Mouse (Mus musculus): ENCODE data around the gene Ank2. TPM values are rescaled to one million over a fixed set of nuclear protein-coding genes. Genes with fewer than 3 reads are reported as not detected.
A peak's percentile ranks its signal among the peaks of the same experiment; 100 is the strongest.
"Not testable (repeated sequence)": the region's sequence is repeated elsewhere in the genome, so short reads cannot be mapped to it uniquely, and the experiment has no call there.

Ank2 gene
- polyA plus RNA-seq, 1 experiment from 2014 or later, result 157 TPM

DNA sequence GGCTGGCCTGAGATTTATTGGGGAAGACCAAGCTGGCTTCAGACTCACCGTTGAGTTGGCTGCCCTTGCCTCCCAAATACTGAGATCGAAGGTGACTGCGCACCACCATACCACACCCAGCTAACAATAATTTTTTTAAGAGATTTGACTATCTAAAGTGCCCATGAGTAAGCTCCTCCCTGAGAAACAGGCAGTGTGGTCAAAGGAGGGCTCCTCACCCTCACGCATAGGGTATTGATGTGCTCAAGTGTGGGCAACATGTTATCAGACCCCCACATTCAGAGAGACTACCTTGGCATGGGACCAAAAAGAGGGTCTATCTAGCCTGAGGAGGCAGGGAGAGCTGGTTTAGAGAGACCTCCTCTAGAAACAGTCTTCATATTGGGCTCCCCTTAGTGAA, 92.3 kb downstream of the Ank2 start:
- peaks cover 36% of the 10 kb centered on the region for H3K4me1 ChIP-seq (replicated peaks)
- H3K36me3 ChIP-seq, result no peaks in the 10 kb centered on the region
- H3K27me3 ChIP-seq, result no peaks in the 10 kb centered on the region
- 93% methylated on average over 4 of the region's 4 CpGs for WGBS
- H3K4me3 ChIP-seq, result peak overlapping the region; percentile 61
- no peak overlapping the region for H3K9ac ChIP-seq
- 0 out of 2 replicates have a peak overlapping the region, but pooled peaks have one; percentile 10 for H3K27ac ChIP-seq (replicated peaks)
- no peak for ATAC-seq (ENCODE audit: low FRiP score, low read depth)
- no peaks in the 10 kb centered on the region for H3K9me3 ChIP-seq
- H3K4me2 ChIP-seq, result peak overlapping the region; percentile 65

DNA sequence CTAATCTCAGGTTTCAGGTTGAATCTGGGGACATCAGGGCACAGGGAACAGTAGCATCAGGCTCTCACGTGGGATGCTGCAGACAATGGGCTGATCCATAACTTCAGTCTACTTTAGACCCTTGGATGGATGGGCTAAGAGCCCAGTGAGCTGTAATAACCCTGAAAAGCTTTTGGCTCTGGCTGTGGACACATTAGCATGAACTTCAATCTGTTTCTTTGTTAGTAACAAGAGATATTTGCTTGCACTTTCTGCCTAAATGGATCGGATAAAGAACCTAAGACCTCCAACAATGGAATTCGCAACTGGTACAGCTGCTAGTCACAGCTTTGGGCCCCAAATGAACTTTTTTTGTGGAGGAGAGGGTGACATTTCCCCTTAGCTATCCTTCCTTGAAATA, 94.8 kb downstream of the Ank2 start:
- Histone ChIP-seq H3K27me3 (no peaks in the 10 kb centered on the region), H3K9ac (no peak overlapping the region), H3K4me3 (no peak overlapping the region), H3K36me3 (no peaks in the 10 kb centered on the region; the same call in 1 of the 2 replicates), H3K27ac (replicated peaks) (0 out of 2 replicates have a peak overlapping the region, but pooled peaks have one; percentile 45), H3K4me2 (peak overlapping the region; percentile 2; the same call in 1 of the 2 replicates), H3K4me1 (replicated peaks) (peaks cover 39% of the 10 kb centered on the region), H3K9me3 (no peaks in the 10 kb centered on the region)
- 32% methylated on average over 3 of the region's 3 CpGs for WGBS
- no peak for ATAC-seq (ENCODE audit: low FRiP score, low read depth)

DNA sequence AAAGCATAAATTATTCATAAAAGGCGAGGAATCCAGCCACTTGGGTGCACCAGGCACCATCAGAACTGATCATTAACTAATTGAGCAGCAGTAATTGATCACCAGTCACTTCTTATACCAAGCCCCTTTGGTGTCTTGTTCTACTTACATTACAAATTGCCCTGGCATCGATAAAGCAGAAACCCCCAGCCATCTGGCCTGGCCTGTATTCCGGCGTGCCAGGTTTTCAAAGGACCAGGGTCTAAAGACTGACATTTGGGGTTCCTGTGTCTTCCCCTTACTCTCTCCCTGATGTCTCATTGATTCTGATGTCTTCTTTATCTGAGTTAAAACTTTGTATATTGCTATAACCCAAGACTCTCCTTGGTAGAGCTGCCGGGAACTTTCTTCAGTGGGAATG, 98.2 kb downstream of the Ank2 start:
- peaks cover 18% of the 10 kb centered on the region for H3K4me1 ChIP-seq (replicated peaks)
- ATAC-seq (ENCODE audit: low FRiP score, low read depth), result no peak
- no peak overlapping the region for H3K4me2 ChIP-seq
- H3K9ac ChIP-seq, result no peak overlapping the region
- 58% methylated on average over 5 of the region's 5 CpGs for WGBS
- peaks cover 8% of the 10 kb centered on the region; the same call in 1 of the 2 replicates for H3K36me3 ChIP-seq
- no peak overlapping the region for H3K4me3 ChIP-seq
- peaks cover 3% of the 10 kb centered on the region; the same call in 1 of the 2 replicates for H3K9me3 ChIP-seq
- no peaks in the 10 kb centered on the region for H3K27me3 ChIP-seq
- no peak overlapping the region for H3K27ac ChIP-seq (replicated peaks)

DNA sequence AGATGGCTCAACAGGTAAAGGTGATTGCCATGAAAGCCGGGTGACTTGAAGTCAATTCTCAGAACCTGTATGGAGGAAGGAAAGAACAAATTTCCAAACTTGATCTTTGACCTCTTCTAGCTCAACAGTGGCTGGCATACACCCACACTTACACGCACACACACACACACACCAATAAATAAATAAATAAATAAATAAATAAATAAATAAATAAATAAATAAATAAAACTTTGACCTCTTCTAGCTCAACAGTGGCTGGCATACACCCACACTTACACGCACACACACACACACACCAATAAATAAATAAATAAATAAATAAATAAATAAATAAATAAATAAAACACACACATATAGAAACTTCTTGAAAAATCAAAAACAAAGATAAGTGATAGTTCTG, 98.7 kb downstream of the Ank2 start:
- H3K9me3 ChIP-seq; H3K27me3 ChIP-seq; H3K9ac ChIP-seq; ATAC-seq (ENCODE audit: low FRiP score, low read depth); H3K4me3 ChIP-seq; H3K36me3 ChIP-seq; H3K4me2 ChIP-seq; H3K27ac ChIP-seq (replicated peaks): not testable (repeated sequence)
- H3K4me1 ChIP-seq (replicated peaks), result peaks cover 18% of the 10 kb centered on the region
- 95% methylated on average over 3 of the region's 3 CpGs for WGBS

DNA sequence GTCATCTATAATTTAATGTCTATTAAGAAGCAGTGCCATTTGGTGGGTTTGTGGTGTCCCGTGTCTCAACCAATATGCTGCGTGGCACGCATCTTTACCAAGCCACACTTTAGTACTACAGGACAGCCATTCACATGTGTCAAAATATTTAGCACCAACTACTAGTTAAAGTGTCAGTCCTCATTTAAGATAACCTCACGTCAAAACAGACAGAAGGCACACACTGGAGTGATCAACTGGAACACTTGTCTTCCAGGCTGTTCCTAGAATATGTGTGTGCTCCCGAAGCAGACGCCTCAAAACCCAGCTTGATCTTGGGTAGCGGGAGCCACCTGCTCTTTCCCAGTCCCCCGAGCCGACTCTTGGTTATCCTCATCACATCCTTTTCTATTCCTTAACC, 101.4 kb downstream of the Ank2 start:
- Histone ChIP-seq H3K9ac (no peak overlapping the region), H3K27ac (replicated peaks) (no peak overlapping the region), H3K4me1 (replicated peaks) (peaks cover 7% of the 10 kb centered on the region; the same call in 1 of the 2 replicates), H3K4me2 (no peak overlapping the region), H3K4me3 (no peak overlapping the region), H3K9me3 (peaks cover 3% of the 10 kb centered on the region; the same call in 1 of the 2 replicates), H3K36me3 (peaks cover 8% of the 10 kb centered on the region; the same call in 1 of the 2 replicates), H3K27me3 (no peaks in the 10 kb centered on the region)
- ATAC-seq (ENCODE audit: low FRiP score, low read depth), result no peak
- WGBS, result 92% methylated on average over 9 of the region's 9 CpGs

DNA sequence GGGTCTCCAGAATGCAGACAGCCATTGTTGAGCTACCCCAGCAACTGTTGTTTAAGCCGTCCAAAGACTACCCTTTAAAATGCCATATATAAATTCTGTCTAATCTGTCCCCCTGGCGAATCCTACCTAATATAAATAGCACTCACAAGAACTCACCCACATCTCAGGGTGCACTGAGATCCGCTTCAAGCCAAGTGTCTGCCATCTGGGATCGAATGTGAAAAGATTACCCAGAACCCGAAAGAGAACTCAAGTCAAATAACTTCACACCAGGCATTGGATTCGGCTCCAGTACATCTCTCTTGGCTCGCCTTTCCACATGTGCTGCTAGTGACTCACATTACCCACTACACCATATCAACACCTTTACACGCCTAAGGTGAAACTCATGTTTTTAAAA, 103.9 kb downstream of the Ank2 start:
- whole genome bisulfite sequencing, result 93% methylated on average over 8 of the region's 8 CpGs

DNA sequence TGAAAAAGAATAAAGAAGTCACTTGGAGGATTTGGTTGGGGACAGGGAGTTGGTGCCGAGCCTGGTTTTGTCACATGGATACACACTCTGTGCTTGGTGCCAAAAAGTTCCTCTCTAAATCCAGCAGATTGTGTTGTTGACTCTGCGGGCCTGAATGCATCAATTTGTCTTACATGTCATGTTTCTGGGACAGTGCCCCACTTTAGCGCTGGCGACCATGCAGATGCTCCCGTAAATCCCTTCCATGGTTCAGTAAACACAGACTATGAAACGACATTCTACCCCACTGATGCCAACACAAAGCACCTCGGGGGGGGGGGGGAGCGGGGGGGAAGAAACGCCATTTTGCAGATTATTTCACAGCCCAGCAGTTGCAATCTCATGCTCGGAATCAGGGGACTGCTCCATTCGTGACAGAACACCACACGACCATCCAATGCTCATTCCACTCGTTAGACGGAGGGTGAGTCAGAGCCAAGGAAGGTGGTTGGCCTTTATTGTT, 112.1 kb downstream of the Ank2 start:
- 21% methylated on average over 13 of the region's 14 CpGs for WGBS
- H3K4me3 ChIP-seq, result no peak overlapping the region
- no peak overlapping the region for H3K9ac ChIP-seq
- H3K9me3 ChIP-seq, result no peaks in the 10 kb centered on the region
- no peaks in the 10 kb centered on the region for H3K4me1 ChIP-seq (replicated peaks)
- no peaks in the 10 kb centered on the region for H3K27me3 ChIP-seq
- H3K4me2 ChIP-seq, result peak overlapping the region; percentile 7; the same call in 1 of the 2 replicates
- H3K27ac ChIP-seq (replicated peaks), result no peak overlapping the region
- ATAC-seq (ENCODE audit: low FRiP score, low read depth), result peak; percentile 88
- no peaks in the 10 kb centered on the region for H3K36me3 ChIP-seq

More for the DNA sequence above, 103.9 kb downstream of the Ank2 start:
- Histone ChIP-seq H3K9ac (no peak overlapping the region), H3K4me1 (replicated peaks) (no peaks in the 10 kb centered on the region), H3K4me3 (no peak overlapping the region), H3K9me3 (peaks cover 3% of the 10 kb centered on the region; the same call in 1 of the 2 replicates), H3K27me3 (no peaks in the 10 kb centered on the region), H3K36me3 (peaks cover 8% of the 10 kb centered on the region; the same call in 1 of the 2 replicates), H3K4me2 (no peak overlapping the region), H3K27ac (replicated peaks) (no peak overlapping the region)
- no peak for ATAC-seq (ENCODE audit: low FRiP score, low read depth)

DNA sequence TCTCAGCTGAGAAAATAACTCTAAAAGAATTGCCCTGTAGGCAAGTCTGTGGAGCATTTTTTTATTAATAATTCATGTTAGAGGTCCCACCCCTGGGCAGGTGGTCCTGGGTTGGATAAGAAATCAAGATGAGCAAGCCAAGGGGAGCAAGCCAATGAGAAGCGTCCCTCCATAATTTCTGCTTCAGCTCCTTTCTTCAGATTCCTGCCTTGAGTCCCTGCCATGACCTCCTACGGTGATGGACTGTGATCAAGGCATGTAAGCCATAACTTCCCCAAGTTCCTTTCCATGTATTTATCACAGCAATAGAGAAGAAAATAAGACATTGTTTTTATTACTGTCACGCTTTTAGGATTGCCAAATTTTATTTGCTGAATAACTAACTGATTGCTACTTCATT, 115.9 kb downstream of the Ank2 start:
- H3K4me2 ChIP-seq, result no peak overlapping the region
- H3K4me1 ChIP-seq (replicated peaks), result no peaks in the 10 kb centered on the region
- H3K4me3 ChIP-seq, result no peak overlapping the region
- no peak overlapping the region for H3K27ac ChIP-seq (replicated peaks)
- 91% methylated on average over 3 of the region's 3 CpGs for WGBS
- no peak for ATAC-seq (ENCODE audit: low FRiP score, low read depth)
- H3K9me3 ChIP-seq, result no peaks in the 10 kb centered on the region
- no peaks in the 10 kb centered on the region for H3K27me3 ChIP-seq
- H3K9ac ChIP-seq, result no peak overlapping the region
- H3K36me3 ChIP-seq, result no peaks in the 10 kb centered on the region

DNA sequence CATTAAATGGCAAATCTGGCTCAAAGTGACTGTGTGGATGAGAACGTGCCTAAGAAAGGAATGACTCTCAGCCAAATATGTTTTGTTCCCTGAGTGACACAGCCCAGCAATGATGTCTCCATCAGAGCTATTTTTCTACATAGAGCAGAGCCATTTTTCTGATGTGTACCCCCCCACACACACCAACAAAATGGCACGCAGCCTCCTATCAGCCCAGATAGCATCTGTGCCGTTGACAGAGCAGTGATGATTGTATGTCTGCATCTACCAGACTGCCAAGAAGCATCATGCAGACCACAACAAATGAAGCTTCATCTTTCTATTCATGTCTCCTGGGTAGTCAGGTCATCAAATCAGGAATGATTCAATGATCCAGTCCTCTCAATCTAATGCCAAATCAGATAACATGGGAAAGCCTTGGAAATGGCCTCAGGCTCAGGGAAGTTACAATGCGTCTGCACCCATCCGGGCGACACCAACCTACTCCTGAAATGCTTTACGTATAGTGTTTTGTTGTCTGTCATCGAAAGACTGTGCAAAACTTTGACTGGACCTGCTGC, 122.2 kb downstream of the Ank2 start:
- peak; percentile 32; the same call in 1 of the 2 replicates for ATAC-seq (ENCODE audit: low FRiP score, low read depth)
- H3K4me3 ChIP-seq, result no peak overlapping the region
- no peak overlapping the region for H3K9ac ChIP-seq
- 79% methylated on average over 8 of the region's 8 CpGs for WGBS
- no peak overlapping the region for H3K27ac ChIP-seq (replicated peaks)
- H3K36me3 ChIP-seq, result no peaks in the 10 kb centered on the region
- no peaks in the 10 kb centered on the region for H3K9me3 ChIP-seq
- H3K4me1 ChIP-seq (replicated peaks), result peaks cover 20% of the 10 kb centered on the region
- no peak overlapping the region for H3K4me2 ChIP-seq
- no peaks in the 10 kb centered on the region for H3K27me3 ChIP-seq

DNA sequence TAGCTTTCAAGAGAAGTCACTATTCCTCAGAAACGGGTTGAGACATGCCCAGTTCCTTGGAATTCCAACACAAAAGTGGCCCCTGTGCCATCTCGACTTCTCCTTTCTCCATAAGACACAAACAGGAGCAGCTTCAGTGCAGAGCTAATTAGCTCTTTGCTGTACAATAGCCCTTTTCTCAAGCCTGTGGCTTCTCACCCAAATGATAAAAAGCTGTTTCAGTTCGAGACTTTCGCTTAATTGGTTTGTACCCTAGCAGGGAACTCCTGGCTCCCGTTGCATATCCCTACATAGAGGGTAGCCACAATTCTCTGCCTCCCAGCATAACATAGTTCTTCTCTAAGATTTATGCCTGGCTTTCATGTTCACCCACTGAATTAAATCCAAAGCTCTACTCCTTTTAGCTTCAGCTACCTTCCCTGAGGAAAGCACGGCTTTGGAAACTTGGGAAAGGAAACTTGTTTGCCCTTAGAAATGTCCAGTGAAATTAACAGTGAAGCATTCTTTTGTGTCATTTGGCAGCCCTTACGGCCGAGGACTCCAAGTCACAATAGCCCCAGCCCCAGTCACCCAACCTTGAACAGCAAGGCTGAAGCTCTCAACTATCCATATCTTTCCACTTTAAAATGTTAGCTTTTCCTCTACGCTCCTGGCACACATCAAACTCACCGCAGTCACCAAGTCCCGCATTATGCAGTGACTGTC, 123.0 kb downstream of the Ank2 start:
- Histone ChIP-seq H3K4me2 (peak overlapping the region; percentile 3; the same call in 1 of the 2 replicates), H3K4me3 (no peak overlapping the region), H3K27ac (replicated peaks) (peak overlapping the region; percentile 31), H3K4me1 (replicated peaks) (peaks cover 20% of the 10 kb centered on the region), H3K9me3 (no peaks in the 10 kb centered on the region), H3K27me3 (no peaks in the 10 kb centered on the region), H3K36me3 (no peaks in the 10 kb centered on the region), H3K9ac (no peak overlapping the region)
- no peak for ATAC-seq (ENCODE audit: low FRiP score, low read depth)
- WGBS, result 32% methylated on average over 11 of the region's 11 CpGs

DNA sequence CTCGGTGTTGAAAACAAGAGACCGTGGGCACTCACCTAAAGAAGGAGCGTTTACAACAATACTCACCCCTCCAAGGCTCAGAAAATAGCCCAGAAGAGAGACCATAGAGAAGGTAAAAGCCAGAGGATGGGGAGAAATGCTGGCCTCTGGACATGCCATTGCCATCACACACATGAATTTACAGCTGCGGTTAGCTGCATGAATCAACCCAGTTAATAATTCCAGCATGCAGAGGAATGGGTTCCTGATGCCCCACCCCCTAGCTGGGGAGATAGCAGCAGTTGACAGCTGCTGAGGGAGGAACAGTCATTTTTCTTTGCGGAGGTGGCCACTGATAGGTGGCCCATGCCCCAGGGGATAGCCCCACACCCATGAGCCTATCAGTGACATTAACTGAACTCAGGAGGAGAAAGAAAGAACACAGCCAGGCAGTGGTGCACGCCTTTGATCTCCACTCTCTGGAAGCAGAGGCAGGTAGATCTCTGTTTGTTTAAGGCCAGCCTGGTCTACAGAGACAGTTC, 124.9 kb downstream of the Ank2 start:
- Histone ChIP-seq H3K9me3 (no peaks in the 10 kb centered on the region), H3K36me3 (no peaks in the 10 kb centered on the region), H3K9ac (no peak overlapping the region), H3K27ac (replicated peaks) (no peak overlapping the region), H3K4me1 (replicated peaks) (peaks cover 20% of the 10 kb centered on the region), H3K4me3 (no peak overlapping the region), H3K4me2 (no peak overlapping the region), H3K27me3 (no peaks in the 10 kb centered on the region)
- no peak for ATAC-seq (ENCODE audit: low FRiP score, low read depth)
- WGBS, result 88% methylated on average over 6 of the region's 6 CpGs

DNA sequence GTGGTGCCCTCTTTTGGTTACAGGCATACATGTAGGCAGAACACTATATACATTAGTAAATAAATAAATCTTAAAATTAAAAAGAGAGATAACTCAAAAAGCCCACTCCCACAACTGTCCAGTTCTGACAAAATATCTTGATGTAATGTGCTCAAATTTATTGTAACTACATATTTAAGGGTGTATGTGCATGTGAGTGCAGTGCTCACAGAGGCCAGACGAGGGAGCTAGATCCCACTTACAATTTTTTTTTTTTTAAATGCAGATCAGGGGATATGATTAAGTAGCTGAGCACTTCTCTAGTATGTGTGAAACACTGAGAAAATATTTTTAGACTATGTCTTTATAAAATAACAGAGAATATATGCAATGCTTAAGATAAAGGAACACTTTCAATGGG, 127.4 kb downstream of the Ank2 start:
- ATAC-seq (ENCODE audit: low FRiP score, low read depth), result no peak
- Histone ChIP-seq H3K4me1 (replicated peaks) (peaks cover 13% of the 10 kb centered on the region), H3K4me2 (no peak overlapping the region), H3K27ac (replicated peaks) (no peak overlapping the region), H3K27me3 (no peaks in the 10 kb centered on the region), H3K9ac (no peak overlapping the region), H3K4me3 (no peak overlapping the region), H3K36me3 (no peaks in the 10 kb centered on the region), H3K9me3 (no peaks in the 10 kb centered on the region)
- WGBS, result 88% methylated on average over 1 of the region's 1 CpGs

All from hindbrain, embryonic 15.5 days (tissue).